Mouse (Mus musculus) stomach, embryonic 14.5 days (tissue): Measurements from ENCODE around the gene Jagn1. TPM values are rescaled to one million over a fixed set of nuclear protein-coding genes. Genes with fewer than 3 reads are reported as not detected.
A peak's percentile ranks its signal among the peaks of the same experiment; 100 is the strongest.

ENCODE experiments used
- ATAC-seq: fragments of 200-750 bp; cut with Nextera tagmentation; 2 replicates; pipeline ENCODE4 v1.8.0; 2017; ENCODE audit warnings: low read depth, moderate TSS enrichment; ENCODE audit not compliant: insufficient number of reproducible peaks, insufficient read depth, low FRiP score
- H3K27ac ChIP-seq: fragments of 300-500 bp; sonication (generic); 2 replicates; pipeline ENCODE4 v1.5.1; 2014; ENCODE audit warnings: mild to moderate bottlenecking, low read length, moderate library complexity, mixed read lengths
- H3K27me3 ChIP-seq: fragments of 300-500 bp; sonication (generic); 2 replicates; pipeline ENCODE4 v1.6.1; 2014; ENCODE audit warnings: low read length, control low read depth, mixed read lengths; ENCODE audit not compliant: control insufficient read depth, insufficient read depth
- H3K36me3 ChIP-seq: fragments of 300-500 bp; sonication (generic); 2 replicates; pipeline ENCODE4 v1.6.1; 2014; ENCODE audit warnings: mild to moderate bottlenecking, control low read depth, low read length, moderate library complexity, mixed read lengths; ENCODE audit not compliant: control insufficient read depth, insufficient read depth
- H3K4me1 ChIP-seq: fragments of 300-500 bp; sonication (generic); 2 replicates; pipeline ENCODE4 v1.6.1; 2014; ENCODE audit warnings: low read length, control low read depth, mixed read lengths; ENCODE audit not compliant: control insufficient read depth, insufficient read depth
- H3K4me2 ChIP-seq: fragments of 300-500 bp; sonication (generic); replicated peaks from 2 replicates; pipeline ENCODE4 v1.6.1; 2014; ENCODE audit warnings: low read depth, low read length, control low read depth
- H3K4me3 ChIP-seq: fragments of 300-500 bp; sonication (generic); 2 replicates; pipeline ENCODE4 v1.5.1; 2014; ENCODE audit warnings: low read depth, low read length, control low read depth
- H3K9ac ChIP-seq: fragments of 300-500 bp; sonication (generic); replicated peaks from 2 replicates; pipeline ENCODE4 v1.6.1; 2014; ENCODE audit warnings: low read depth, mild to moderate bottlenecking, control low read depth, low read length, moderate library complexity, mixed read lengths
- H3K9me3 ChIP-seq: fragments of 300-500 bp; sonication (generic); 2 replicates; pipeline ENCODE4 v1.6.1; 2016; ENCODE audit warnings: low read depth, low read length, control low read depth; ENCODE audit not compliant: control insufficient read depth
- WGBS: fragments of 180-500 bp; shearing (Covaris S2); extraction: QIAGEN DNeasy Blood & Tissue Kit; methylation state at CpG from one replicate; pipeline ENCODE4 v1.1.7; 2014; 5-methylcytosine and 5-hydroxymethylcytosine counted together
- polyA plus RNA-seq: library from polyadenylated mRNA; unstranded; fragments of >200 nt; fragmentation: Nextera tagmentation; extraction: Ambion mirVana; gene quantifications from 2 replicates; pipeline ENCODE4 v1.2.1, GENCODE M21; 2014

The Jagn1 gene
- polyA plus RNA-seq, 1 experiment from 2014 or later: 78.6 TPM

- Histone ChIP-seq H3K9ac (no peak overlapping the region), H3K4me1 (peaks cover 5% of the 10 kb centered on the region), H3K4me2 (no peak overlapping the region), H3K4me3 (no peak overlapping the region), H3K36me3 (no peaks in the 10 kb centered on the region), H3K27ac (no peak overlapping the region), H3K9me3 (no peaks in the 10 kb centered on the region), H3K27me3 (no peaks in the 10 kb centered on the region)
- 79% methylated on average over 3 of the region's 3 CpGs for WGBS
- no peak for ATAC-seq
Measured at GRCm38 (mm10) chr6:113440686-113441085, 1.7 kb upstream of the Jagn1 start.

- no peak overlapping the region for H3K27ac ChIP-seq
- H3K9me3 ChIP-seq: no peaks in the 10 kb centered on the region
- peaks cover 5% of the 10 kb centered on the region for H3K4me1 ChIP-seq
- H3K36me3 ChIP-seq: no peaks in the 10 kb centered on the region
- H3K27me3 ChIP-seq: no peaks in the 10 kb centered on the region
- no peak for ATAC-seq
- H3K9ac ChIP-seq: no peak overlapping the region
- H3K4me2 ChIP-seq: no peak overlapping the region
- H3K4me3 ChIP-seq: no peak overlapping the region
- WGBS: 53% methylated on average over 7 of the region's 7 CpGs
Measured at GRCm38 (mm10) chr6:113441147-113441680, 1.2 kb upstream of the Jagn1 start.

DNA sequence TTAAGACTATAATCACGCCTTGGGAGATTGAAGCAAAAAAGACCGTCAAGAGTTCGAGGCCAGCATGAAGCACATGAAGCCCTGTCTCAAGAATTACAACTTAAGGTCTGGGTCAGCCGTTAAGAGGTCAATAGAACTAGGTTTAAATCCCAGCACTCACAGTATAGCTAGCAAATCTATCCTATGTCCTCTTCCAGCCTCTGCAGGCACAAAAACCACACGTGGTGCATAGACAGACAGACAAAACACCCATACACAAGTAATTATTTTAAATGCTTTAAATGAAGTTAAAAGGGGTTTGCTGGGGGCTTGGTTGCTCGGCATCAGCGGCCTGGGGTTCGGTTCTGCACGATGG lies 305 bp upstream of the Jagn1 start:
- 41% methylated on average over 9 of the region's 9 CpGs for WGBS
- Histone ChIP-seq H3K36me3 (peaks cover 5% of the 10 kb centered on the region; the same call in 1 of the 2 replicates), H3K9me3 (no peaks in the 10 kb centered on the region), H3K4me3 (peak overlapping the region; percentile 96), H3K4me1 (peaks cover 5% of the 10 kb centered on the region), H3K9ac (no peak overlapping the region; the same call in 1 of the 2 replicates), H3K27ac (0 out of 2 replicates have a peak overlapping the region, but pooled peaks have one; percentile 56), H3K27me3 (no peaks in the 10 kb centered on the region), H3K4me2 (peak overlapping the region; percentile 92)
- ATAC-seq: no peak; the same call in 1 of the 2 replicates

GRCm38 (mm10) chr6:113443091-113443490 lies 722 bp downstream of the Jagn1 start:
- no peaks in the 10 kb centered on the region for H3K27me3 ChIP-seq
- ATAC-seq: no peak
- peak overlapping the region; percentile 96 for H3K4me3 ChIP-seq
- H3K9me3 ChIP-seq: no peaks in the 10 kb centered on the region
- peaks cover 5% of the 10 kb centered on the region for H3K4me1 ChIP-seq
- H3K9ac ChIP-seq: peak overlapping the region; percentile 82
- WGBS: 49% methylated on average over 12 of the region's 12 CpGs
- H3K36me3 ChIP-seq: peaks cover 13% of the 10 kb centered on the region
- peak overlapping the region; percentile 46; the same call in 1 of the 2 replicates for H3K27ac ChIP-seq
- H3K4me2 ChIP-seq: peak overlapping the region; percentile 92

DNA sequence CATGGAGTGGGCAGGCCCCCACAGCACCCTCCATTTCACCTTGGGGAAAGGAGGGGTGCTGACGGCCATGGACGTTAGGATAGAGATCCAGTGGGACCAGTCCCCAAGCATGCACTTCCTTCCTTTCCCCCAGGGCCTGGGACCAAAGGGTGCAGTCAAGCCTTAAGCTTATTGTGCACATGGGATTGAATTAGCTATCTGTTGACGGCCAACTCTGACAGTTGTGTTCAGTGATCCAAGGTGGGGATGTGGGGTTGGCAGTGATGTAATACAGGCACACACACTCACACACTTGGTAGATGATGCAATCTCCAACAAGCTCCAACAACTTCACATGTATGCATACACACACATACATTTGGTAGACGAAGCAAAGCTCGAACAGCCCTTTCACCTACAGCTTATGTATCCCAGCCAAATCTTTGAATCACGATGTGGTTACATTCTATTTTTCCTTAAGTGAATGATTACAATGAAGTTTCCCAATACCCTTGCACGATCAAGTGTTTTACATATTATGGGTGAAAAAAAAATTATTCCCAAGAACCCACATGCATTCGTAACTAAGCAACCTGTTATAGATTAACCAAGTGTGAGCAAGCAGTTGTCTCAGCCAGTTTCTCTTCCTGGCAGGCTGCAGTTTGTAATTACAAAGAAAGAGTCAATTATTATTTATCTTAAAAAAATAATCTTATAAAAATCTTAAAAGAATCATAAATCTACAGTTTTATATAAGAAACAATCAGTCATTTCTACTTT lies 2.0 kb downstream of the Jagn1 start:
- Histone ChIP-seq H3K4me2 (no peak overlapping the region), H3K27ac (no peak overlapping the region), H3K9ac (no peak overlapping the region), H3K36me3 (peaks cover 18% of the 10 kb centered on the region), H3K27me3 (no peaks in the 10 kb centered on the region), H3K9me3 (no peaks in the 10 kb centered on the region), H3K4me1 (peaks cover 5% of the 10 kb centered on the region), H3K4me3 (no peak overlapping the region)
- ATAC-seq: no peak
- WGBS: 76% methylated on average over 6 of the region's 8 CpGs

- Histone ChIP-seq H3K36me3 (peaks cover 18% of the 10 kb centered on the region), H3K27ac (no peak overlapping the region), H3K4me2 (no peak overlapping the region), H3K4me3 (no peak overlapping the region), H3K9me3 (no peaks in the 10 kb centered on the region), H3K4me1 (peaks cover 5% of the 10 kb centered on the region), H3K9ac (no peak overlapping the region), H3K27me3 (no peaks in the 10 kb centered on the region)
- 95% methylated on average over 4 of the region's 4 CpGs for WGBS
- ATAC-seq: no peak
Measured at GRCm38 (mm10) chr6:113447639-113448038, 5.3 kb downstream of the Jagn1 start.

GRCm38 (mm10) chr6:113451839-113452238 lies 9.5 kb downstream of the Jagn1 start:
- Histone ChIP-seq H3K4me2 (no peak overlapping the region), H3K9me3 (no peaks in the 10 kb centered on the region), H3K9ac (no peak overlapping the region), H3K36me3 (peaks cover 14% of the 10 kb centered on the region), H3K27ac (no peak overlapping the region), H3K4me3 (no peak overlapping the region), H3K27me3 (no peaks in the 10 kb centered on the region), H3K4me1 (no peaks in the 10 kb centered on the region)
- no peak for ATAC-seq
- 70% methylated on average over 2 of the region's 2 CpGs for WGBS

DNA sequence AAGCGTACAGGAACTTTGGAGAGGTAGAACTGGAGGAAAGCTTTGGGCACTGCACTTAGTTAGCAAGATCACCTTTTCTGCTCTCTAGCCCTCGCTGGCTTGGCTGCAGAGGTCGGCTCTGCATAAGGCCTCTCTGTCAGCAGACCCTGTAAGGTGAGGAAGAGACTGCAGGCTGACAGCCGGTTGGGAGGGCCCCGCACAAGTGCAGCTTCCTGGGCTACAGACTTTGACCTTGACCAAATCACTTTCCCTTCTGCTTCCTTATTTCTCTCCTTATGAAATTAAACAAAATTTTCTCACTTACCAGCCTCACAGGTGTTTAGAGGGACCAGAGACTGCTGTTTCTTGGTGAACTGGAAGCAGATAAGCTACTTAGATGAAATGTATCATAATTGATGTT lies 12.6 kb downstream of the Jagn1 start:
- no peaks in the 10 kb centered on the region for H3K36me3 ChIP-seq
- H3K9me3 ChIP-seq: no peaks in the 10 kb centered on the region
- H3K27ac ChIP-seq: no peak overlapping the region
- ATAC-seq: no peak
- 55% methylated on average over 5 of the region's 5 CpGs for WGBS
- no peak overlapping the region for H3K9ac ChIP-seq
- no peak overlapping the region for H3K4me3 ChIP-seq
- no peak overlapping the region for H3K4me2 ChIP-seq
- no peaks in the 10 kb centered on the region for H3K27me3 ChIP-seq
- H3K4me1 ChIP-seq: peaks cover 2% of the 10 kb centered on the region; the same call in 1 of the 2 replicates
